Mouse (Mus musculus): ENCODE measurements around the gene Dhodh. TPM values are rescaled to one million over a fixed set of nuclear protein-coding genes. Genes with fewer than 3 reads are reported as not detected.

The Dhodh gene
- 11.6 and 12.5 TPM in 2 replicates for polyA plus RNA-seq (2012; rRNA removed)

DNA sequence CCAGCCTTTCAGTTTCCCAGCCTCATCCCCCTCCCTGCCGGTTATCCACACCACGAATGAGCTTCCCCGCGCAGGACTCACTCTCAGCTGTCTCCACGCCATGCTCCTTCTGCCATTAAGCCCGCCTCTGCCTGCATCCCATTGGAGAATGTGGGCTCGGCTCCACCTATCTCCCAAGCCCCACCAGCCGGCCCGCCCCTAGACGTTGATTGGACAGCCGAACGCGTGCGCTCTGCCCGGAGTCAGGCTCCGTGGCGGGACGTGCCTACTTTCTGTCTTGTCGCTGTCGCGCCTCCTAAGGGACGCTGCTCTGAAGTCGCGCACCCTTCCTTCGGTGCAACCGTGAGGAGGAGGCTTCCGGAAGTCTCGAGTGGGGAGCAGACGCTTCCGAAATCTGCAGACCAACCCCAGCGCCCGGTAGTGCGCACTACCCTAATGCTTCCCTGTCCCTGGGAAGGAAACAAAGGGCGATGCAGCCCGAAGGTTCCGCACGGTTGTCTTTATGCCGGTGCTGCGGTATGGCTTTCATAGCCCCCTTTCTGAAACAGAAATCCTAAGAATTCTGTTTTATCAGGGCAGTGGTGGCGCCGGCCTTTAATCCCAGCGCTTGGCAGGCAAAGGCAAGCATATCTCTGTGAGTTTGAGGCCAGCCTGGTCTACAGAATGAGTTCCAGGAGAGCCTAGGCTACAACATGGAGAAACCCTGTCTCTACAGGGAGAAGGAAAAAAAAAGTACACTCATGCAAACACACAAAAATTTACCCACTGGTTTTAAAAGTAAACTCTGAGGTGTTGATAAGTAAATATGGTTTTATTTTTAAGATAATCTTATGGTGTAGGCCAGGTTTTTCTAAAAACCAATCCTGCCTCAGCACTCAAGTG, at the start of gene Dhodh:
Dhodh (minus strand) TSS at position 403 of the 882 bp plus-strand sequence.

DNA sequence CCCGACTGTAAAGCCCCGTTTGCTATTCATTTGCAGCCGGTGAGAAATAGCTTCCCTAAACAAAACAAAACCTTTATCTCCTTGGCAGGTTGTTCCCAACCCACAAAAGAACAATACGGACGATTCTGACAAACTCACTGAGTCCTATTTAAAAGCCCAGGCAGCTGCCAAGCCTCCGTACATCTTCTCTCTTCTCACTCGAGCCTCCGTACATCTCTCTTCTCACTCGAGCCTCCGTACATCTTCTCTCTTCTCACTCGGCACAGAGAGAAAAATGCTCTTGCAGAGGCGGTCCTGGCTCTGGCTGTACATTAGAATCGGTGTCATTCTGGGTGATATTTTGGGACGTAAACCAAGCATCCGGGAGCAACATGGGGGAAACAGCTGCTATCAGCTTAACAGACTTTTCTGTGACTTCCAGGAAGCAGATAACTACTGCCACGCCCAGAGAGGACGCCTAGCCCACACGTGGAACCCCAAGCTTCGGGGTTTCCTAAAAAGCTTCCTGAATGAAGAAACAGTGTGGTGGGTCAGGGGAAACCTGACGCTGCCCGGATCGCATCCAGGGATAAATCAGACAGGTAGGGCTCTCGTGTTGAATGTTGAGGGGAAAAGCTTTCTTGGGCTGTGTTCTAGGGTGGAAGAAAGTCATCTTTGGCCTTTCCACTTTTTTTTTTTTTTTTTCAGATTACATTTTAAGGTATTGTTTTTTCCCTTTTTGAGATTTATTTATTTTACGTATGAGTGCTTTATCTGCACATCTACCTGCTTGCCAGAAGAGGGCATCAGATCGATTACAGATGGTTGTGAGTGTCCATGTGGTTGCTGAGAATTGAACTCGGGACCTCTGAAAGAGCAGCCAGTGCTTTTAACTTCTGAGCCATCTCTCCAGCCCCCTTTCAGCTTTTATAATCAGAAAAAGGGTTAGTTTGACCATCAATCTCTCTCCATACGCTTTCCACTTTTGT, 6.1 kb upstream of the Dhodh start, which contains the start of gene Pkd1l3:
Pkd1l3 (plus strand) TSS at position 275 of the 968 bp plus-strand sequence.

DNA sequence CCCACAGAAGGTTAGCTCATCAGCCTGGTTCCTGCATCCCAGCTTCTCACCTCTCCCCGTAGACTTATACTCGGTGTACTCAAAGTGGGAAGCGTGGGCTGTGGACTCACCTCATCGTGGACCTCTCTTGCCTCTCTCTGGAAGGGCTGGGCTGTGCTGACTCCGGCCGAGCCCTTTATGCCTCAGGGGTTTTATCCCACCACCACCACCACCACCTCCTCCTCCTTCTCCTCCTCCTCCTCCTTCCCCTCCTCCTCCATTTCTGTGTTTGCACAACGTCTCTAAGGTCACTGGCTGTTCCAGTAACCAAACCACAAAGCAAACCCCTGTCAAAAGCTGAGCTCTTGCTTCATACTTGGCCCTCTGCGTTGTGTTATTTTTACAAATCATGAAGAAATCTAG, 29.6 kb downstream of the Dhodh start, which contains the start of gene Hp:
Hp (minus strand) TSS at position 273 of the 402 bp plus-strand sequence.

DNA sequence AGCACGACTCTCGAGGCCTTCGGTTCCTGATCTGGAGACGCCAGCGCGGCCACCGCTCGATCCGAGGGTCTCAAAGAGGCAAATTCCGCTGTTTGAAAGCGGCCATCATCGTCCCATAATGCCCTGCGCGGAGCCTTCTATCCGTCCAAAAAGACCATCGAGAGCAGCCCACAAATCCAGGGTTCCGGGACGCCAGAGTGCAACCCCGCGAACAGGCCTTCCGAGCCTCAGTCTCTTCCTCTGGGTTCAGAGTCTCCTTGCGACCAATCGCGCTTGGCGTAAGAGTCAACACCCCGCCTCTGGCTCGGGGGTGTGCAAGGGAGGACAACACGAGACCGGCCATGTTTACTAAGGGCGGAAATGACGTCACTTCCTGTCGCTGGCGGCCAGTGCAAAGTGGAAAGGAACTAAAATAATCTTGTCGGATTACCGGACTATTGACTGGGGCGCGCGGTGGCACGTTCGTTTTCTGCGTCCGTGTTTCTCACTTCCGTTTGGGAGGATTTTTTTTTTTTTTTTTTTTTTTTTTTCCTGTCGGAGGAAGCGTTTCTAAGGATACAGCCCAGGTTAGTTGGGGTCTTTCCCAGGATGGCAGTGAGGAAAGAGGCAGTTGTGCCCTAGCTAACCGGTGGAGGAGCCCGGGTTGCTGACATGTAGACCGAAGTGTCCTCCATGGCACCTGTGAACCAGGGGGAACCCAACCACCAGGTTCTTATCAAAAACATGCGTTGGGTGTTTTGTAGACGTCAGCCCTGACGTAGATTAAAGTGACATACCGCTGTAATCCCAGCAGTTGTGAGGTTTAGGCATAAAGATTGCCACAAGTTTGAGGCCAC, 42.8 kb downstream of the Dhodh start, which contains the start of the genes Dhx38 and Txnl4b:
Dhx38 (minus strand) TSS at position 364 of the 836 bp plus-strand sequence.
Txnl4b (plus strand) TSS at position 395 of the 836 bp plus-strand sequence.

Other genes with a start within 250 kb of the Dhodh start
- not detected in 2 replicates for gene Pmfbp1, start 114.6 kb downstream of the Dhodh start, polyA plus RNA-seq (2012; rRNA removed)
- 8.8 and 9.2 TPM in 2 replicates for gene Dhx38, start 42.8 kb downstream of the Dhodh start, polyA plus RNA-seq (2012; rRNA removed)
- 1.9 and 2.6 TPM in 2 replicates for gene Txnl4b, start 42.8 kb downstream of the Dhodh start, polyA plus RNA-seq (2012; rRNA removed)
- gene Hp, start 29.5 kb downstream of the Dhodh start, polyA plus RNA-seq (2012; rRNA removed): 29.3 and 34.5 TPM in 2 replicates
- gene Pkd1l3, start 5.8 kb upstream of the Dhodh start, polyA plus RNA-seq (2012; rRNA removed): 0.78 and 0.91 TPM in 2 replicates
- gene Ist1, start 84.6 kb upstream of the Dhodh start, polyA plus RNA-seq (2012; rRNA removed): 17.7 and 21.9 TPM in 2 replicates
- 4.6 TPM in 2 replicates for gene Zfp821, start 96.9 kb upstream of the Dhodh start, polyA plus RNA-seq (2012; rRNA removed)
- 2.6 and 2.9 TPM in 2 replicates for gene Atxn1l, start 129.1 kb upstream of the Dhodh start, polyA plus RNA-seq (2012; rRNA removed)
- gene Ap1g1, start 169.9 kb upstream of the Dhodh start, polyA plus RNA-seq (2012; rRNA removed): 14.6 and 17.2 TPM in 2 replicates